Mouse (Mus musculus) mesoderm, embryonic 11.5 days (tissue): ENCODE measurements at regions not wholly inside any gene's neighbourhood (a gene's known extent, or its start where the extent isn't known, plus 50 kb on each side); places are given as distances from the start of the nearest gene placed in this dataset.

Experiments used
- DNase-seq: peaks from one replicate; pipeline ENCODE4 v3.0.0-alpha.2; 2012; ENCODE audit warnings: low read depth, low spot score

DNA sequence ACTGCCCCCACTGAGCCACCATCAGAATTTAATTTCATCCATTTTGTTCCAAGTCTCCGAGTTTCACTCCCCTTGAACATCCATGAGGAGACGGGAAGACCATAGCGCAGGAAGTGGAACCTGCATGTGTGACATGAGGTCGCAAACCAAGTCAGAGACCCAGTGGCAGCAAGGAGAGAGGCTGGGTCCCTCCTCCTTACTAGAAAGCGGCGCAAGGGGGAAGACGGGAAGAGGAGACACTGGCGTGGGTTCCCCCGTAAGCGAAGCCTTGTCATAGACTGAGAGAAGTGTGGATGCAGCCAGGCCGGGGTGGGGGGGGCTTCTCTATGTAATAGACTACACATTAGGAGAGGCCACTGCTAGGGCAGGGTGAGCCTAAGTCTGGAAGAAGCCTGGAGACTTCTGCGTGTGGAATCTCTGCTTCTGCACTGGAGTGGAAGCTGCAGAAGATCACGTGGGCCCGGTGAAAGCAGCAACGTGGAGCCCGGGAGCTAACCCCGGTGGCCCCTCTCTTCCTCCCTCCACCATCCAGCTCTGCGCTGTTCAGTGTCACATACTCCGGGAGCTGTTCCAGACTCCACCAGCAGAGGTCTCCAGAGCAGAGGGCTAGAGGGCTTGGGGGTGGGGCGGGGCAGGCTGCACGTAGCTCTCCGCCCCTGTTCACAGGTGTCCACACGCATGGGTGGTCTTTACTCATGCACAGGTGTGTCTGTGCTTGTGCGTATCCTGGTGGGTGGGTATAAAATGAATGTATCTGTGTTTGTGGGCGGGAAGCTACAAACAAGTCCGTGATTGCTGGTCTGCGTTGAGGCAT lies 159.4 kb downstream of the Zfp36l2 start:
- peak; percentile 90 for DNase-seq

DNA sequence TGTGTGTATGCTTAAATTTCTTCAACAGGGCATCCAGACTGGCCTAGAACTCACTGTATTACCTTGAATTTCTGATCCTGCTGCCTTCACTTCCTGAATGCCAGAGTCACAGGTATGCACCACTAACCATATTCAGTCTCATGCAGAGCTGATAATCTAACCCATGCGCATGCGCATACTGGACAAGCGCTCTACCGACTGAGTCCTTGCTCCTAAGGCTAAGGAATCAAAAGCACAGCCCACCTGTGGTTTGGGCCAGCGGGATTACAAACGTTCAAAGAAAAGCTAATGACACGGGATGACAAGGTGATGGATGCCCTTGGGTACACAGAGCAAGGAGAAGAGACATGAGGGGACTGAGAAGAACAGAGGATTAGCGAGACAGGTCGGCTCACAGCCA lies 160.5 kb downstream of the Zfp36l2 start:
- DNase-seq = peak; percentile 35

DNA sequence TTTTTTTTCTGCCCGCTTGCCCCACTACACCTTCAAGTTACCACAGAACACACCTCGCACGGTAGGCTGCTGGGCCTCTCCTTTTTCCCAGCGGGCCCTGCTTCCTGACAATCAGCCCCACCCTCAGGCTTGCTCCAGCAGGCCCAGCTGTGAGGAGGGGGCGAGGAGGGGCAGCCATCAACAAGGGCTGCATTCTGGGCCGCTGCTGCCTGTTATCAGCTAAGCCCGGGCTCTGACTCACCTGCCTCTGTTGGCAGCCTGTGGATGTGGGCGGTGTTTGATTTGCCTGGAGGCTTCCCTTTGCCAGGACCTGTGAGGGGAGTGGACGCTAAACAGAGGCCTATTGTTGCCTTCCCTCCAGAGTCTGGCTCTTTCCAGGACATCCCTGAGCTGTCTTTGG lies 161.6 kb downstream of the Zfp36l2 start:
- no peak for DNase-seq

DNA sequence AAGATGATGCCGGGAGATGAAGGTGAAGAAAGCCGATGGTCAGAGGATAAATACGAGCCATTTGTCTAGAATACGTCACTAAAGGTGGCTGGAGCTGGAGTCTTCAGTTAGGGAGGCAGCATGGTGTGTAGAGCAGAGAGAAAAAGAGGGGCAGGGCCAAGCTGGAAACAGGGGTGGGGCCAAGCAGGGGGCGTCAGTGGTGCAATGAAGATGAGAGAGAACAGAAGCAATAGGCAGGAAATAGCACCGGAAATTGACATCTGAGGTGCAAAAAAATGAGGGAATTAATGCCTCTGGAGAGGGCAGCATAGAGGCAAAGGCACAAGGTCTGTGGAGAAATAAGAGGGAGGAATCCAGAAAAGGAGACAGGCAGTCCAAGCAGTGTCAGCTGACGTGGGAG lies 165.4 kb downstream of the Zfp36l2 start:
- no peak for DNase-seq

DNA sequence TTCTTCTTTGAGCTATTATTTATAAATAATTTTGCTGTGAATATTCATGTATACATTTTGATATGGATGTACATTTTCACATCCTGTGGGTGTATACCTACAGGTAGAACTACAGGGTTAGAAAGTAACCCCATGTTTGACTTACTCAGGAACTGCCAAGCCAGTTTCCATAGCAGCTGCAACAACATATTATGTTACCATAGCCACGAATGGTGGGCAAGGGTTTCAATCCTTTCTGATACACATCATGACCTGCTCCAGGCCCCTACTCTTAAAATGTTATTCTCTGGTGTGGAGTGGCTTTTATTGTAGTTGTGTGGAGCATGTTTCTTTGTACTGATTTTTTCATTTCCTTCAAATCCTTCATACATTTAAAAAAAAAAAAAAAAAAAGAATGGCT lies 168.9 kb downstream of the Zfp36l2 start:
- no peak for DNase-seq

DNA sequence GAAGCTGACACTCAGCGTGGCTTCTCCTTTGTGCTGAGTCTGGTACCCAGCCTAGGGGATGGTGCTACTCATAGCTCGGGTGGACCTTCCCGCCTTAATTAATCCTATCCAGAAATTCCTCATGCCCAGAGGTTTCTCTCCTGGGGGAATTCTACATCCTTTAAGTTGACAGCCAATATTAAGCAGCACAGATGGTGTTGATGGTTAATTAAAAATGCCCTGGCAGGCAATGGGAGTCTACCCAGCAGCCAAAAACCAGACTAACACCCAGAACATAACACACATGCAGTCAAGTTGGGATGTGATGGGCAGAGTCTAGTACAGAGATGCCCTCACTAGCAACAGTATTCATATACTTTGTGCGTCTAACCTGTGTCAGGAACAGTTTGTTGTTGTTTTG lies 169.9 kb downstream of the Zfp36l2 start:
- no peak for DNase-seq

DNA sequence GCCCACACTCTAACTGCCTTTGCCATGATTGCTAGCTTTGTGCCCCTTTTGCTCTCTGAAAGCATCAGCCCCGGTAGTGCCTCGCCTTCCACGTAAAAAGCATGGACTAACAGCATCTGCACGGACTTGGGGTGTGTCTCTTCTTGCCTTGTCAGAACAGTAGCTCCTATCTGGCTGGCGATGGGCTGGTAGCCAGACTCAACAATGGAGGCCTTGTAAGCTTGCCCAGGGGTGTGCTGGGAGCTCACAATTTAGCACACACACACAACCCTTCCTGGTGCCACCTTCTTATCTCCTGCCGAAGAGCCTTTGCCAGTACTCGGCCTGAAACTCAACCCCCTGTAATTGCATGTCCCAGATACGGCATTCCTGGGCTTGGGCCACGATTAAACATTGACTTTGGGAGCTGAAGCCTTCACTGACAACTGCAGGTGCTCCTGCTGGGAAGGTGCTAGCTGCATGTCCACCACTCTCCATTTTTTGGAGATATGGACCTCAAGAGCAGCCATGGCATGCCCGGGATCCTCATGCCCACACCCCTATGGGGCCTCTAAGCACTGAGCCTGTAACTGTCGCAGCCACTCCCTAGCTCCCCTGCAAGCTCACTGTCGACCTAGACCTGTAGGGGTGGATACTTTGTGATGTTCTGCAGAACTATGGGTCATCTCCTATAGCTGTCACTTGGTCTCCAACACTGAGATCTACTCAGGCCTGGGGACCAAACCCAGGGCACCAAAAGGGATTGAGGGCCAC lies 166.7 kb upstream of the Haao start:
- DNase-seq = no peak

DNA sequence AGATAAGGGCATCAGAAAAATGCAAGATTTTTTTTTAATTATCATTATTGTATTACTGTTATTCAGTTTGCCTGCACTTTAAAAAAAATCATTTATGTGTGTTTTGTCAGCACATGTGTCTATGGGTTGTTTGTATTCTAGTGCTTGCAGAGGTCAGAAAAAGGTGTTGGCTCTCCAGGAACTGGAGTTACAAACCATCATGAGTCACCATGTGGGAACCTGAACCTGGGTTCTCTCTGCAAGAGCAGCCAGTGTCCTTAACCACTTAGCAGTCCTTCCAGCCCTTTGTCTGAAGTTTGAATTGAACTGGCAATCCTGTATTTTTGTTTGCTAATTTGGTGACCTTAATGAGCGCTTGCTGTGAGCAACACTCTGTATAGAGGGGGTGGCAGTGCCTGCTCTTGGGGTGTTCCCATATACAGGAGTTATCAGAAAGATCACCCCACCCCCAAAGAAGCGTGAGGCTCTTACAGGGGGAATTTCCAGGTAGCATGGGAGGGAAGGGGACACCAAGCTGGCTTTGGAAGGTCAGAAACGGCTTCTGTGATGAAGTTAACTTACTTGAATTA lies 162.8 kb upstream of the Haao start:
- DNase-seq = no peak

DNA sequence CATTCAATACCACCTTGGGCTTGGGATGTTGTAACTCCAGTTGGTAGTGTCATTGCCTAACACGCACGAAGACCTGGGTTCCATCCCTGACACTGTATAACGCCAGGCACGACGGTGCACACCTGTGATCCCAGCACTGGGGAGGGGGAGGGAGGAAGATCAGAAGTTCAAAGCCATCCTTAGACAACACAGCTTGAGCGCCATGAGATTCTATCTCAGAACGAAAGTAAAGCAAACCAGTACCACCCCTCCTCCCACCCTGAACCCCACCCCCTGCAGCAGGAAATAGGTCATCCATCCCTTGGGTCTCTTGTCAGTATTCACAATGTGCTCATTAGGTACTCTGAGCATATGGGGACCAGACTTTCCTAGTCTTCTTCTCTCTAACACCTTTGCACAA lies 162.2 kb upstream of the Haao start:
- DNase-seq = no peak

DNA sequence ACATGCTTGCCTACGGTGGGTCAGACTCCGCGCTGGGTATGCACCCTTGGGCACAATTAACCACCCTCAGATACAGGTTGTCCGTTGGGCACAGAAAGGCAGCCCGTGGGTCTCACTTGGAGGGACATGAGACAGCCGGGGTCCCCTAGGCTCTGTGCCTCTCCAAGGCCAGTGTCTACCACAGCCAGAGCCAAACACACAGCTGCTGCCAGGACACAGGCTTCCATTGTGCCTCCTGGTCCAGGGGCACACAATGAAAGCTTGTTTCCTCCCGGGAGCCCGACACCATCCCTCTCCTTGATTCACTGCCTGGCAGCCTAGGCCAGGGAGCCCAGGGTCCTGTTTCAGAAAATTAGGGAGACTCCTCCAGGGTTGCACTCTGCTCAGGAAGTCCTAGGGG lies 161.4 kb upstream of the Haao start:
- DNase-seq = peak; percentile 63

DNA sequence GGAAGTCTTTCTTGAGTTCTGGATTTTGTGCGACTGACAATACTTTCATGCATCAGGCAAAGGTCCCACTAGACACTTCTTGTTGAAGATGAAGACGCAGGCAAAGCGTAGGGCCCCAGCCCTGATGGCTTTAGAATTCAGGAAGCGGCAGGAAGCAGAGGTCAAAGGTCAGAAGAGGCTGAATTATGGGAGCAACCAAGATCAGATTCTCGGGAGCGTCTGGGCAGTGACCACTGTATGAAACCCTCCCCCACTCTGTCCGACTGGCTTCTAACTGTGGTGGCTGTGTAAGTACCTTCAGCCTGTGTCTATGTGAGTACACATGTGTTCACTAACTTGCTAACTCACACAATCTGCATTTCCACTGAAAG lies 160.9 kb upstream of the Haao start:
- DNase-seq = peak; percentile 47

DNA sequence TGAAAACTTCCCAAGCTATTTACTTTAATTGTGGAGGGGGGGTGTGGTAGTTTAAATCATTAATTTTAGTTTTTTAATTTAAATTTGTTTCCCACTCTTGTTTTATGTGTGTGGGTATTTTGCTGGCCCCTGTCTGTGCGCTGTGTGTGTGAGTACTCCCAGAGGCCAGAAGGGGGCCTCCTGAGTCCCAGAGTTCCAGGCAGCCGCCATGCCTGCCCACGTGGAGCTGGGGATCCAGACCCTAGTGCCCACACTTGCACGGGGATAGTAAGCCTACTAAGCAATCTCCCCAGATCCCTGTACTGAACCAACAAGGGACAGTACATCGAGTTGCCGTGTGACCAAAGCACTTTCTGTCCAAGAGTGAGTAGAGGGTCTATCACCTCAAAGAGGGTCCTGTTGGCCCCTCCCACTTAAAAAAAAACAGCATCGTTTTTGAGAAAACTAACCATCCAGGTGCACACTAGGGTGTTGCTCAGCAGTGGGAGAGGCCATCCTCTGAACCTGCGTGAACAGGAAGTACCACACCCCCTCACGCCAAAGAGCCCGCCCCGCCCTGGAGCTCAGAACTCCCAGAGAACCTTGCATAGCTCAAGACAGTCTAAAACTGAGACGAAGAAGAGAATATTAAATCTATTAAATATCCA lies 160.4 kb upstream of the Haao start:
- no peak for DNase-seq

DNA sequence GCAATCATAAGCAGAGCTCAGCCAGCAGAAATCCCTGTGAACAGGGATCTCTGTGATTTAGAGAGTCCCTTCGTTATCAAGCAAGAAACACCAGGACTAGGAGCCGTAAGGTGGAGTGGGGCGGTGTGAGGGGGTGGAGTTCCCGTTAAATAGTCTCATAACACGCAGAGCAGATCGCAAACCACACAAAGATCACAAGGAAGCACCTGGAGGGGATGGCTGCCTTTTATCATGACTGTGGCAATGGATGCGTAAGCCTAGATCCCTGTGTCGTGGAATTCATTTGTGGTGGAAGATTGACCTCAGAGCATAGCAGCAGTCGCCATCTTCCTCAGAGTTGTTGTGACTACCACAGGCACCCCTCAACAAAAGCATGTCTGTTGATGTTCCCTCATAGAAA lies 159.0 kb upstream of the Haao start:
- DNase-seq = no peak

DNA sequence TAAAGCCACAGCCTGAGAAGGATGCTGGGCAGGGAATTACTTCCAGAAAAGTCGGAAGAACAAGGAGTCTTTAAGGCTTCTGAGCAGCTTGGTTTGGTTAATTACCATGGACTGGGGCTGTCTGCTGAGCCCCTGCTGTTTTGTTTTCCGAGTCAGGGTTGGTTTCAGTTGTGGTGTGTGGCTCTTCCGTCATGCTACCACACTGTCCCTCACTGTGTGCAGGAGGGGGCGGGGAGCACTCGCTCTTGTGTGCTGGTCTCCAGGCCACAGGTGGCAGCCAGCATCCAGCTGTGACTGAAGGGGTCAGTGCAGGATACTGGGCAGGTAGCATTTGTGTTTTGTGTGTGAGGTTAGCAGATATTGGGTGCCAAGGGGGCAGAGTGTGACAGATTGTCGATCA lies 156.5 kb upstream of the Haao start:
- DNase-seq = no peak

DNA sequence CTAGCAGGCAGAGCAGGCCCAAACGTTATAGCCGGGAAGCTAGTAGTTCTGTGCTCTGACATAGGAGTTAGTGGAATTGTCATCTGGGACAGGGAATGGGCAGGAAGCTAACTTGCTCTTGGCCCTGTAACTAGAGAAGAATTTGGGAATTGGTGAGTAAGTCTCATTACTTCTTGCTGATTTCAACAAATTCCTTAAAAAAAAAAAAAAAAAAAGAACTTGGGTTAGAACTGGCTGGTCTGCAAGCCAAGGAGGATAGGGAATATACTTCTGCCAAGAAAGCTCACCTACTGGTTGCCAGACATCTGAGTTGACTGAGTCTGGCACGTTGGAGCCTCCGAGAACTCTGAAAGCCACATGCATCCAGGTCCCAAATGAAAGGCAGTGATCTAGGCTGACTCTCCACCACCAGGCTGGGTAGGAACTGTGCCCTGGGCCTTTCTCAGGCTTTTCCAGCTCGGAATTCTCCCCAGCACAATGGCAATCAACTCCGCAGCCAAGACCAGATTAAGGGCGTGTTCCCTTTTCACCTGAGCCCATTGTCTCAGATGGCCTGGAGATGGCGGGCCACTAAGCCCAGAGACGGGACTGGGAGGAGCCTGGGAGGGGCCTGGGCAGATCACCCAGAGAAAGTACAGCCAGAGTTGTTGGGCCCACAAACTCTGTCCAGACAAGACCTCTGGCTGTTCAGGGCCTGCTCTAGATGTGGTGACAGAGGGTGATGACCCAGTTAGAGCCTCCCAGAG lies 155.9 kb upstream of the Haao start:
- no peak for DNase-seq

DNA sequence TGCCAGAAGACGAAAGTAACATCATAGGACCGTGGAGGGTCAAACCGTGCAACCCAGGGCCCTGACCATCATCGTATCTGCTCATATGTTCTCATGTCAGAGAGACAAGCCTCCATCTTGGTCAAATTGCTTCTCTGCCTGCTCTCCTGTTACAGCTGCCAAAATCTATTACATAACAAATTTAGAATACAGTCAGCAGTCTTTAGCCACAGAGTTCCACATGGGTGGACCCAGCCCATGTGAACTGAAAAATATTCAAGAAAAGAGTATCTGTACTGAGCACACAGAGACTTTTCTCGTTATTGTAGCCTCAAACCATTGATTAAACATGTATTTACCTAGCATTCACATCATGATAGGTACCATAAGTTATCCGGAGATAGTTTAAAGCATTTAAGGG lies 155.2 kb upstream of the Haao start:
- DNase-seq = no peak

DNA sequence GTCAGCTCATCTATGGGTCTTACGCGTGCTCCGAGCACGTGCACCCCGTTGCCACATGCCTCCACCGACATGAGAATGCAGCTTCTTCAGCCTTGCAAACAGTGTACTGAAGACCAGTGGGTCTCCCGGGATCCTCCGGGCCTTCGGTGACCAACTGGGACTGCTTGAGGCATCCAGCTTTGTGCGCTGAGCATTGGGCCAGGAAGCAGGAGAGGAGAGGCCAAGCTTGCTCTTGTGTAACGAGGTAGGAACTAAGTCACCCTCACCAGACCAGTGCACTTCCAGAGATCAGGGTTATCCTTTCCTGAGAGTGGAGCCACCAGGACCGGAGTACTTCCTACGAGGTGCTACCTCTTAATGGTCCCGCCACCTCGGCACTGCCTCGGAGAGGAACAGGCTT lies 154.6 kb upstream of the Haao start:
- no peak for DNase-seq

DNA sequence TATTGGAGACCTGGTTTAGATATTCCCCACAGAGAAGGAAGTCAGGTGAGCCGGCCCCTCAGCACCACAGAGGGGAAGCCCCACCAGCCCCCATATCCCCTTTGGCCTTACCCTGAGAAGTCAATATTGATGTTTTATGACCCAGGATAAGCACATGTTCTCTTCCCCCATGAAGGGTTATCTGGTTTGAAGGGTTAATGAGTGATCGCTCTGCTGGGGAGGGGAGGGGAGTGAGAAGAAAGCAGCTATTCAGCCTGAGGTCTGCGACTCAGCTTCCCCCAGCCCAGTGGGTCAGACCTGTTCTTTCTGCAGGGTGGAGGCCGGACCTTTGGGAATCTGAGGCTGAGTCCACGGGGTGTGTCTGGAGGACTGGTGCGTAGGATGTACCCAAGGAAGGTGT lies 152.4 kb upstream of the Haao start:
- DNase-seq = no peak

DNA sequence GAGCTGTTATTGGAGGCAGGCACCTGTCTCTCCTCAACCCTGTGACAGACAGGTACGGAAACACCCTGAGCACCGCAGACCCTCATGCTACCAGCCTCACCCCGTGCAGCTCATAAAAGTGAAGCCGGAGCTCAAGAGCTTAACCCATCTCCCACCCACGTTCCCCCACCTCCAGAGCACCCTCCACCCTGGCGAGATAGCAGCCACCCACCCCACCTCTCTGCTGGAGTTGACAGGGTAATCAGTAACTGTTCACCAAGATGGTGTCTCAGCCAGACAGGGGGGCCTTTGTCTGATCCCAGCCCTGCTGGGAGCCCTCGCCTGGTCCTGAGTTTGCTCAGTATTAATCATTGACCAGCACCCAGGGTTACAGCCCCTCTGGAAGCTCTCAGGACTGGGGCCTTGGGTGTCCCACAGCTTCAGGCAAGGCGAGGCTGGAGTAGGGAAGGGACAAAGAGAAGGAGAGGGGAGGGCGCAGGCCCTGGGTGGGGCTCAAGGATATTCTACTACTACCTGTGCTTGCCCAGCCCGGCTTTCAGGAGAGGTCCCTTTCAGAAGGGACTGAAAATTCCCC lies 151.3 kb upstream of the Haao start:
- no peak for DNase-seq

DNA sequence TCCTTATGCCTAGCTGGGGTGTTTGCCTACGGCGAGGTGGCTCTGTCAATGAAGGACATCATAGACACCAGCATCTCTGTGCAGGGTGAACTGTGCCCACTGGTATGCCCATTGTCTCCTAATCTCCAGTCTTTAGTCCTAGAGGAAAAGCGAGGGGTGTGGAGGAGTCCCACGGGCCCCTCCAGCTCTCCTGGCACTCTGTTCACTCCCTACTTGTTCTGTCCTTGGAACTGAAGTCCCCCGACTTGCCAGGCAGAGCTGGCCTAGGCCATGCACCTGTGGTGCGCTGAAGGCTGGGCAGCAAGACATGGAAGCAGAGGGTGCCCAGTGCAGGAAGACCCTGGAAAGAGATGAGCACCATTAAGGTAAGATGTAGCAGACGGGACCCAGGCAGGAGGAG lies 150.6 kb upstream of the Haao start:
- no peak for DNase-seq

DNA sequence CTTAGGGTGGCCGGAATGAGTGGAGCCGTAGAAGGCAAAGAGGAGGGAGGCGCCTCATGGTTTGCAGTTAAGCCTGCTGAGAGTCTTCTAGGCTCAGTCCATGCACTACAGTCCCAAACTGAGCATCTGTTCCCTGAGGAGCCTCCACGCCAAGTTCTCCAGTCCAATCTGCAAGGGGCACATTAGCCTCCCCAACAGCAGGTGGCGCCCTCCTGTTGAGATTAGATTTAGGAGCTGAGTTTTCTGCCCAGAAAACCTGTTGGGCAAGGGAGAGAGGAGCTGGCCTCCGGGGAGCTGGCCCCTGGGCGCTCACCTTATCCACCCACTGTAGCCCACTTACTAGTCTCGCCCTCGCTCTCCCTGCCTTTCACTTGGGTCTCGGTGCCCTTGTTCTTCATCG lies 150.0 kb upstream of the Haao start:
- DNase-seq = no peak
